Mouse (Mus musculus) Muller cell, postnatal 12 days (primary cell): ENCODE measurements at regions not wholly inside any gene's neighbourhood (a gene's known extent, or its start where the extent isn't known, plus 50 kb on each side); places are given as distances from the start of the nearest gene placed in this dataset.

ENCODE experiments used
- DNase-seq: peaks from one replicate; pipeline ENCODE4 v3.0.0-alpha.2; 2015; ENCODE audit errors: inconsistent ontology term

- no peak for DNase-seq
These were observed 137.8 kb downstream of the Unc5cl start for GRCm38 (mm10) chr17:48592457-48592856.

- no peak for DNase-seq
These were observed 140.8 kb downstream of the Unc5cl start for GRCm38 (mm10) chr17:48595418-48595963.

- DNase-seq, result no peak
These were observed 141.7 kb downstream of the Unc5cl start for GRCm38 (mm10) chr17:48596406-48596805.

- DNase-seq, result no peak
These were observed 142.6 kb downstream of the Unc5cl start for GRCm38 (mm10) chr17:48597301-48597700.

GRCm38 (mm10) chr17:48598471-48599141, 143.9 kb downstream of the Unc5cl start:
- no peak for DNase-seq

GRCm38 (mm10) chr17:48600176-48600575, 145.5 kb downstream of the Unc5cl start:
- no peak for DNase-seq

GRCm38 (mm10) chr17:48602554-48602953, 147.9 kb downstream of the Unc5cl start:
- peak; percentile 48 for DNase-seq

GRCm38 (mm10) chr17:48606767-48607166, 152.1 kb downstream of the Unc5cl start:
- DNase-seq, result no peak

GRCm38 (mm10) chr17:48608315-48608714, 153.6 kb downstream of the Unc5cl start:
- DNase-seq, result no peak

- no peak for DNase-seq
These were observed 155.4 kb downstream of the Unc5cl start for GRCm38 (mm10) chr17:48610107-48610506.

GRCm38 (mm10) chr17:48610806-48611205, 156.1 kb downstream of the Unc5cl start:
- no peak for DNase-seq

- DNase-seq, result no peak
These were observed 158.8 kb downstream of the Unc5cl start for GRCm38 (mm10) chr17:48613491-48613890.

- no peak for DNase-seq
These were observed 160.5 kb downstream of the Unc5cl start for GRCm38 (mm10) chr17:48615248-48615647.

- DNase-seq, result no peak
These were observed 161.5 kb downstream of the Unc5cl start for GRCm38 (mm10) chr17:48616205-48616604.

- no peak for DNase-seq
These were observed 166.2 kb downstream of the Unc5cl start for GRCm38 (mm10) chr17:48620896-48621295.

GRCm38 (mm10) chr17:48621676-48622075, 167.0 kb downstream of the Unc5cl start:
- DNase-seq, result no peak

GRCm38 (mm10) chr17:48624937-48625336, 170.2 kb downstream of the Unc5cl start:
- DNase-seq, result no peak

- no peak for DNase-seq
These were observed 171.3 kb downstream of the Unc5cl start for GRCm38 (mm10) chr17:48625971-48626370.

- DNase-seq, result no peak
These were observed 184.9 kb downstream of the Unc5cl start for GRCm38 (mm10) chr17:48639611-48640010.

- no peak for DNase-seq
These were observed 188.9 kb downstream of the Unc5cl start for GRCm38 (mm10) chr17:48643533-48644019.

- no peak for DNase-seq
These were observed 190.4 kb downstream of the Unc5cl start for GRCm38 (mm10) chr17:48645056-48645455.

GRCm38 (mm10) chr17:48646626-48647195, 192.0 kb downstream of the Unc5cl start:
- DNase-seq, result no peak

GRCm38 (mm10) chr17:48647431-48647830, 192.7 kb downstream of the Unc5cl start:
- no peak for DNase-seq
